Mouse (Mus musculus): ENCODE results near the gene Mboat1. TPM values are rescaled to one million over a fixed set of nuclear protein-coding genes. Genes with fewer than 3 reads are reported as not detected.

Mboat1 gene
- total RNA-seq, 2 experiments from 2014 or later: 1.7 to 3.3 TPM

- DNase-seq (ENCODE audit: low spot score): no peak
Measured at GRCm38 (mm10) chr13:30185549-30185948, 49.3 kb downstream of the Mboat1 start.

GRCm38 (mm10) chr13:30185959-30186358 lies 49.7 kb downstream of the Mboat1 start:
- DNase-seq (ENCODE audit: low spot score): no peak

- DNase-seq (ENCODE audit: low spot score): no peak
Measured at GRCm38 (mm10) chr13:30186456-30186855, 50.2 kb downstream of the Mboat1 start.

- DNase-seq (ENCODE audit: low spot score): no peak
Measured at GRCm38 (mm10) chr13:30192031-30192716, 55.9 kb downstream of the Mboat1 start.

- no peak for DNase-seq (ENCODE audit: low spot score)
Measured at GRCm38 (mm10) chr13:30193363-30193762, 57.1 kb downstream of the Mboat1 start.

GRCm38 (mm10) chr13:30194834-30195233 lies 58.5 kb downstream of the Mboat1 start:
- no peak for DNase-seq (ENCODE audit: low spot score)

GRCm38 (mm10) chr13:30196661-30197060 lies 60.4 kb downstream of the Mboat1 start:
- no peak for DNase-seq (ENCODE audit: low spot score)

GRCm38 (mm10) chr13:30198101-30198570 lies 61.8 kb downstream of the Mboat1 start:
- peak; percentile 17 for DNase-seq (ENCODE audit: low spot score)

GRCm38 (mm10) chr13:30199821-30200220 lies 63.5 kb downstream of the Mboat1 start:
- no peak for DNase-seq (ENCODE audit: low spot score)

GRCm38 (mm10) chr13:30200737-30201136 lies 64.4 kb downstream of the Mboat1 start:
- DNase-seq (ENCODE audit: low spot score): no peak

- no peak for DNase-seq (ENCODE audit: low spot score)
Measured at GRCm38 (mm10) chr13:30203018-30203417, 66.7 kb downstream of the Mboat1 start.

- no peak for DNase-seq (ENCODE audit: low spot score)
Measured at GRCm38 (mm10) chr13:30208176-30208575, 71.9 kb downstream of the Mboat1 start.

- DNase-seq (ENCODE audit: low spot score): no peak
Measured at GRCm38 (mm10) chr13:30213276-30213675, 77.0 kb downstream of the Mboat1 start.

GRCm38 (mm10) chr13:30217588-30218371 lies 81.5 kb downstream of the Mboat1 start:
- no peak for DNase-seq (ENCODE audit: low spot score)

GRCm38 (mm10) chr13:30219597-30219996 lies 83.3 kb downstream of the Mboat1 start:
- no peak for DNase-seq (ENCODE audit: low spot score)

- DNase-seq (ENCODE audit: low spot score): no peak
Measured at GRCm38 (mm10) chr13:30221316-30221715, 85.0 kb downstream of the Mboat1 start.

- DNase-seq (ENCODE audit: low spot score): no peak
Measured at GRCm38 (mm10) chr13:30224114-30224513, 87.8 kb downstream of the Mboat1 start.

- DNase-seq (ENCODE audit: low spot score): no peak
Measured at GRCm38 (mm10) chr13:30224659-30225058, 88.4 kb downstream of the Mboat1 start.

GRCm38 (mm10) chr13:30228762-30229161 lies 92.5 kb downstream of the Mboat1 start:
- no peak for DNase-seq (ENCODE audit: low spot score)

GRCm38 (mm10) chr13:30229625-30230139 lies 93.4 kb downstream of the Mboat1 start:
- no peak for DNase-seq (ENCODE audit: low spot score)

GRCm38 (mm10) chr13:30235056-30235750 lies 98.9 kb downstream of the Mboat1 start:
- peak; percentile 66 for DNase-seq (ENCODE audit: low spot score)

GRCm38 (mm10) chr13:30239396-30239795 lies 103.1 kb downstream of the Mboat1 start:
- no peak for DNase-seq (ENCODE audit: low spot score)
